Mouse (Mus musculus) forebrain, postnatal 0 days (tissue): ENCODE results near the gene Prkaca. TPM values are rescaled to one million over a fixed set of nuclear protein-coding genes. Genes with fewer than 3 reads are reported as not detected.
A peak's percentile ranks its signal among the peaks of the same experiment; 100 is the strongest.

Experiments used
- ATAC-seq: fragments of 200-750 bp; cut with Nextera tagmentation; 2 replicates; pipeline ENCODE4 v1.8.0; 2017; ENCODE audit warnings: mild to moderate bottlenecking, moderate library complexity
- DNase-seq: peaks from one replicate; pipeline ENCODE4 v3.0.0-alpha.2; 2015
- H3K27ac ChIP-seq: fragments of 300-500 bp; sonication (generic); 2 replicates; pipeline ENCODE4 v1.5.1; 2014; ENCODE audit warnings: low read depth, mild to moderate bottlenecking, antibody characterized with exemption, low read length, moderate library complexity, mixed read lengths
- H3K27me3 ChIP-seq: fragments of 300-500 bp; sonication (generic); 2 replicates; pipeline ENCODE4 v1.6.1; 2014; ENCODE audit warnings: mild to moderate bottlenecking, low read length, mixed read lengths; ENCODE audit not compliant: insufficient read depth
- H3K36me3 ChIP-seq: fragments of 300-500 bp; sonication (generic); 2 replicates; pipeline ENCODE4 v1.6.1; 2014; ENCODE audit warnings: mild to moderate bottlenecking, moderate library complexity; ENCODE audit not compliant: insufficient read depth
- H3K4me1 ChIP-seq: fragments of 300-500 bp; sonication (generic); 2 replicates; pipeline ENCODE4 v1.6.1; 2014; ENCODE audit warnings: antibody characterized with exemption; ENCODE audit not compliant: insufficient read depth
- H3K4me2 ChIP-seq: fragments of 300-500 bp; sonication (generic); 2 replicates; pipeline ENCODE4 v1.6.1; 2014; ENCODE audit warnings: low read depth, mild to moderate bottlenecking, moderate library complexity
- H3K4me3 ChIP-seq: fragments of 300-500 bp; sonication (generic); 2 replicates; pipeline ENCODE4 v1.5.1; 2014; ENCODE audit warnings: low read depth, low read length, mixed read lengths
- H3K9ac ChIP-seq: fragments of 300-500 bp; sonication (generic); 2 replicates; pipeline ENCODE4 v1.6.1; 2014; ENCODE audit warnings: mild to moderate bottlenecking
- H3K9me3 ChIP-seq: fragments of 300-500 bp; sonication (generic); 2 replicates; pipeline ENCODE4 v1.6.1; 2016; ENCODE audit warnings: low read length
- CTCF ChIP-seq: sonication (generic); IDR thresholded peaks from 2 replicates; pipeline ENCODE4 v1.5.1; 2016; ENCODE audit warnings: antibody characterized with exemption, control low read depth, low read depth
- WGBS: fragments of 180-500 bp; shearing (Covaris S2); extraction: QIAGEN DNeasy Blood & Tissue Kit; methylation state at CpG from one replicate; pipeline ENCODE4 v1.1.7; 2014; 5-methylcytosine and 5-hydroxymethylcytosine counted together
- polyA plus RNA-seq: library from polyadenylated mRNA; unstranded; fragments of >200 nt; fragmentation: Nextera tagmentation; extraction: Ambion mirVana; gene quantifications from 2 replicates; pipeline ENCODE4 v1.2.1, GENCODE M21; 2015
- total RNA-seq: library from RNA; depleted of rRNA; stranded (reverse); fragments of >200 nt; gene quantifications from 2 replicates; pipeline ENCODE4 v1.2.3, GENCODE M21; 2014

Prkaca gene
- total and polyA plus RNA-seq, 2 experiments from 2014 or later = 151 to 215 TPM

GRCm38 (mm10) chr8:84009876-84010275 lies 37.1 kb downstream of the Prkaca start:
- Histone ChIP-seq H3K4me2 (peak overlapping the region; percentile 16), H3K27ac (no peak overlapping the region), H3K9me3 (no peaks in the 10 kb centered on the region), H3K4me1 (peaks cover 12% of the 10 kb centered on the region; the same call in 1 of the 2 replicates), H3K27me3 (peaks cover 15% of the 10 kb centered on the region), H3K4me3 (no peak overlapping the region), H3K9ac (no peak overlapping the region), H3K36me3 (no peaks in the 10 kb centered on the region)
- peak; percentile 84 for DNase-seq
- TF ChIP-seq CTCF = peak; percentile 92
- peak; percentile 48; the same call in 1 of the 2 replicates for ATAC-seq
- 2% methylated on average over 11 of the region's 11 CpGs for WGBS

DNA sequence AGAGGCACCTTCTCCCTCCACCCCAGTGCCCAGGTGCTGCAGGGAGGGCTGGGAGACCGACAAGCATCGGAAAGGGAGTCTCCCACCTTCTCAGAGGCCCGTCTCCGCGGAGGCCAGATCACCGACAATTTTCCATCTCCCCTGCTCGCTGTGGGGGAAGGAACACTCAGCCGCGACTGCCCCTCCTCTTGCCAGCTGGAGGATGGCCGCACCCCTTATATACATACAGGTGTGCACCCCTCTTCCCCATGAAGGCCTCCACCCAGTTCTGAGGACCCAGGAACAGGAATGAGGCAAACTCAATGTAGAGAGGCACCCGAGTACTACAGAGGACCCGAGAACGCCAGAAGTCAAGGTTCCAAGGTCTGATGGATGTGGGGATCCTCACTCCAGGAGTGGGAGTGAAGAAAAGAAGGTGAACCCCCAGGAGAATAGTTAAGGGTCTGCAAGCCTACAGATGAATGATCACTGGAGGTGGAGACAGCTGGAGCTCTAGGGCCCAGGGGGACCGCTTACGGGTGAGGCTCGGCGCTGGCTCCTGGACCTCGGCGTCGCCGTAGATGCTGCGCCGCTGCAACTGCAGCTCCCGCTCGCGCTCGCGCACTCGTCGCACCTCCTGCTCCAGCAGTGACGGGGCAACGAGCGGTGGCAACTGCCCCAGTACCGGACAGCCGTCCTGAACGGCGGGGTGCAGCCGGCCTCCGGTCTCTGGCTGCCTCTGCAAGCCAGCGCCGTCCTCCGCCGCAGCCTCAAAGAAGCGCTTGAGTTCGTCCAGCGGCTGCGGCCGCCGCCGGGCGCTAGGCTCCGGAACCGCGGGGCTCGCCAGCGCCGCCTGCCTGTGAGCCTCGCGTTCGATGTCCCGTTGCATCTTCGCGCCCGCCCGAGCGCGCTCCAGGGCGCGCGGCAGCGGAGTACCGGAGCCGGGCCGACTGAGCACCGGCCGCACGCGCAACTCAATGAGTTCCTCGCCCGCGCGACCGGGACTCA lies 38.1 kb downstream of the Prkaca start:
- peak overlapping the region; percentile 47 for H3K9ac ChIP-seq
- H3K27ac ChIP-seq = no peak overlapping the region
- peaks cover 12% of the 10 kb centered on the region; the same call in 1 of the 2 replicates for H3K4me1 ChIP-seq
- no peaks in the 10 kb centered on the region for H3K9me3 ChIP-seq
- peak; percentile 76 for TF ChIP-seq CTCF
- ATAC-seq = peak; percentile 80
- 2% methylated on average over 82 of the region's 83 CpGs for WGBS
- H3K27me3 ChIP-seq = peaks cover 15% of the 10 kb centered on the region
- peak overlapping the region; percentile 97 for H3K4me2 ChIP-seq
- H3K4me3 ChIP-seq = peak overlapping the region; percentile 57
- no peaks in the 10 kb centered on the region for H3K36me3 ChIP-seq
- DNase-seq = peak; percentile 81

DNA sequence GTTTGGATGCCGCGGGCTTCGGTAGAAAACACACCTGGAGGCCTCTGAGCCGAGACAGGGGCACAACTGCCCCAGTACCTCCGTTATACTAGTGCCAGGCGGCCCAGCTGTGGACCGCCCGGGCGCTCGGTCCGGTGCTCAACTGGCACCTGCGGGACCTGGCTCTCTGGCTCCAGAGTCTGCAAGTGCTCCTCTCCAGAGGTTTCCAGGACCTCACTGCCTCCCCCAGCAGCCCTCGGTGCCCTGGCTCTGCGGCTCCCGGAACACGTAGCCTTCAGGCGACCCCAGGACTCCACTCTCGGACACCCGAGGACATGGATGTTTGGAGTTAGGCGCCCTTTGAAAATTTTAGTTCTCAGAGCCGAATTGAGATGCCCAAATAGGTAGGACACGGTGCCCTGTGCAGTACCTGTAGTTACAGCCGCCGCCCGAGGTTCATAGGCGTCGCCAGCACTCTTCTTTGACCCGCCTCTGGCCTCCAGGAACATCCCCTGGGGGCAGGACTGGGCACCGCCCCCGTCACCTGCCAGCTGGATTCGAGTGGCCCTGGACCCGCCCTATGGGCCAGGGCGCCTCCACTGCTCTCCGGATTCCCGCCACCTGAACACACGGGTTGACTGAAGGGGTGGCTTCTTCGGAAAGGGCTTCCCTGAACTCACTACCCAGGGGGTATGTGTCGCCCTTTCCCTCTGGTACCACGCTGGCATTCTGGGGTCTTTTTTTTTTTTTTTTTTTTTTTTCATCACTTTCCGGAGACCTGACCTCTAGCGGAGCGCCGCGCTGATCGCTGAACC lies 39.1 kb downstream of the Prkaca start, which contains the start of gene 2210011C24Rik:
2210011C24Rik (minus strand) TSS at position 467 of the 794 bp plus-strand sequence.
- Histone ChIP-seq H3K4me2 (peak within 1 kb of the TSS; percentile 97), H3K4me1 (peaks cover 12% of the 10 kb centered on the region; the same call in 1 of the 2 replicates), H3K27me3 (peaks cover 15% of the 10 kb centered on the region), H3K4me3 (peak within 1 kb of the TSS; percentile 57), H3K36me3 (no peaks in the 10 kb centered on the region), H3K9ac (peak within 1 kb of the TSS; percentile 47), H3K9me3 (no peaks in the 10 kb centered on the region), H3K27ac (no peak within 1 kb of the TSS)
- ATAC-seq (peak; percentile 26; the same call in 1 of the 2 replicates), DNase-seq (no peak)
- WGBS = 1% methylated on average over 45 of the region's 45 CpGs
- no peak for TF ChIP-seq CTCF

GRCm38 (mm10) chr8:84012499-84013165 lies 39.8 kb downstream of the Prkaca start:
- Histone ChIP-seq H3K27ac (no peak overlapping the region), H3K4me2 (peak overlapping the region; percentile 97), H3K4me3 (peak overlapping the region; percentile 57), H3K9ac (no peak overlapping the region), H3K9me3 (no peaks in the 10 kb centered on the region), H3K27me3 (peaks cover 15% of the 10 kb centered on the region), H3K36me3 (no peaks in the 10 kb centered on the region), H3K4me1 (peaks cover 12% of the 10 kb centered on the region; the same call in 1 of the 2 replicates)
- no peak for TF ChIP-seq CTCF
- ATAC-seq (no peak), DNase-seq (no peak)
- 5% methylated on average over 35 of the region's 35 CpGs for WGBS

DNA sequence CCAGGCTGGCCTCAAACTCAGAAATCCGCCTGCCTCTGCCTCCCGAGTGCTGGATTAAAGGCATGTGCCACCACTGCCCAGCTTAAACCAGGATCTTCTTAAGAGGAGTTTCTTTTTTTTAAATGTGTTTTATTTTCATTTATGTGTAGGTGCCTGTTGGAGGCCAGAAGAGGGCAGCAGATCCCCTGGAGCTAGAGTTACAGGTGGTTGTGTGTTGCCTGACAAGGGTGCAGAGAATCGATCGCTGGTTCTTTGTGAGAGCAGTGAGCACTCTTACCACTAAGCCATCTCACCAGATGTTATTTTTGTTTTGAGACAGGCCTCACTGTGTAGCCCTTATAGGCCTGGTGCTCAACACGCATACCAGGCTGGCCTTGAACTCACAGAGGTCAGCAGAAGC lies 43.0 kb downstream of the Prkaca start:
- Histone ChIP-seq H3K4me2 (no peak overlapping the region), H3K36me3 (no peaks in the 10 kb centered on the region), H3K9me3 (no peaks in the 10 kb centered on the region), H3K4me1 (peaks cover 12% of the 10 kb centered on the region; the same call in 1 of the 2 replicates), H3K27ac (no peak overlapping the region), H3K4me3 (no peak overlapping the region), H3K9ac (no peak overlapping the region), H3K27me3 (peaks cover 5% of the 10 kb centered on the region)
- TF ChIP-seq CTCF = peak; percentile 3; the same call in 1 of the 2 replicates
- DNase-seq = no peak
- WGBS = 91% methylated on average over 5 of the region's 5 CpGs
- no peak for ATAC-seq

- Histone ChIP-seq H3K27me3 (no peaks in the 10 kb centered on the region; the same call in 1 of the 2 replicates), H3K9me3 (no peaks in the 10 kb centered on the region), H3K9ac (no peak overlapping the region), H3K27ac (no peak overlapping the region), H3K36me3 (no peaks in the 10 kb centered on the region), H3K4me2 (no peak overlapping the region), H3K4me3 (no peak overlapping the region), H3K4me1 (no peaks in the 10 kb centered on the region)
- no peak for DNase-seq
- no peak for ATAC-seq
- 88% methylated on average over 9 of the region's 9 CpGs for WGBS
- no peak for TF ChIP-seq CTCF
Measured at GRCm38 (mm10) chr8:84019738-84020137, 46.9 kb downstream of the Prkaca start.
